Mouse (Mus musculus) thymus, postnatal 36 days (tissue): ENCODE measurements at regions not wholly inside any gene's neighbourhood (a gene's known extent, or its start where the extent isn't known, plus 50 kb on each side); places are given as distances from the start of the nearest gene placed in this dataset.
A peak's percentile ranks its signal among the peaks of the same experiment; 100 is the strongest.

Source experiments
- DNase-seq, 2 experiments: peaks; one replicate each; pipeline ENCODE4 v3.0.0; 2022; ENCODE audit warnings: mixed read lengths in 2 of 2

- DNase-seq, result no peak
Measured at GRCm38 (mm10) chr9:94467846-94468245, 70.0 kb downstream of the 1190002N15Rik start.

- DNase-seq, result no peak
Measured at GRCm38 (mm10) chr9:94456085-94456531, 81.8 kb downstream of the 1190002N15Rik start.

GRCm38 (mm10) chr9:94455466-94455865 lies 82.4 kb downstream of the 1190002N15Rik start:
- DNase-seq, result no peak

GRCm38 (mm10) chr9:94449911-94450310 lies 88.0 kb downstream of the 1190002N15Rik start:
- no peak for DNase-seq

GRCm38 (mm10) chr9:94446182-94446763 lies 91.6 kb downstream of the 1190002N15Rik start:
- DNase-seq, result no peak

GRCm38 (mm10) chr9:94444140-94444789 lies 93.6 kb downstream of the 1190002N15Rik start:
- DNase-seq, result no peak

- DNase-seq, result peak in 1 of 2 experiments; percentile 2
Measured at GRCm38 (mm10) chr9:94441393-94441792, 96.5 kb downstream of the 1190002N15Rik start.

- DNase-seq, result no peak
Measured at GRCm38 (mm10) chr9:94433468-94433867, 104.4 kb downstream of the 1190002N15Rik start.

GRCm38 (mm10) chr9:94432144-94432747 lies 105.6 kb downstream of the 1190002N15Rik start:
- no peak for DNase-seq

- no peak for DNase-seq
Measured at GRCm38 (mm10) chr9:94431540-94431939, 106.3 kb downstream of the 1190002N15Rik start.

- DNase-seq, result no peak
Measured at GRCm38 (mm10) chr9:94430996-94431395, 106.9 kb downstream of the 1190002N15Rik start.

GRCm38 (mm10) chr9:94426740-94427139 lies 111.1 kb downstream of the 1190002N15Rik start:
- no peak for DNase-seq

- DNase-seq, result no peak
Measured at GRCm38 (mm10) chr9:94425804-94426203, 112.1 kb downstream of the 1190002N15Rik start.

- DNase-seq, result no peak
Measured at GRCm38 (mm10) chr9:94424438-94425135, 113.3 kb downstream of the 1190002N15Rik start.

- DNase-seq, result no peak
Measured at GRCm38 (mm10) chr9:94410546-94410945, 127.3 kb downstream of the 1190002N15Rik start.

- no peak for DNase-seq
Measured at GRCm38 (mm10) chr9:94410042-94410441, 127.8 kb downstream of the 1190002N15Rik start.

- DNase-seq, result no peak
Measured at GRCm38 (mm10) chr9:94408635-94409323, 129.1 kb downstream of the 1190002N15Rik start.

GRCm38 (mm10) chr9:94407671-94408070 lies 130.2 kb downstream of the 1190002N15Rik start:
- no peak for DNase-seq

- DNase-seq, result no peak
Measured at GRCm38 (mm10) chr9:94404551-94404950, 133.3 kb downstream of the 1190002N15Rik start.

- DNase-seq, result no peak
Measured at GRCm38 (mm10) chr9:94400596-94400995, 137.3 kb downstream of the 1190002N15Rik start.

GRCm38 (mm10) chr9:94395215-94395614 lies 142.7 kb downstream of the 1190002N15Rik start:
- DNase-seq, result no peak

GRCm38 (mm10) chr9:94386190-94386589 lies 151.7 kb downstream of the 1190002N15Rik start:
- DNase-seq, result no peak

- no peak for DNase-seq
Measured at GRCm38 (mm10) chr9:94382293-94382692, 155.6 kb downstream of the 1190002N15Rik start.
